ENCODE assay signal across 16 mouse cellular contexts in genomic region chr11:29959366-29959765, GRCm38 (mm10).
"Had no signal": no experiment of that assay in that cellular context is flagged by ENCODE, and none has a peak within 500 bp of the region (broad histone marks: within the 10 kb centered on the region; RNA-seq: fewer than 3 reads in every experiment).

No protein-coding gene starts in this region.

- H3K4me1 ChIP-seq: lung, embryonic 15.5 days; megakaryocyte, embryonic 14.5 days; midbrain, embryonic 13.5 days; midbrain, embryonic 15.5 days; neural tube, embryonic 12.5 days; stomach, embryonic 15.5 days had no signal

- ATAC-seq: lung, postnatal 0 days; midbrain, embryonic 13.5 days; midbrain, embryonic 15.5 days had no signal

- DNase-seq: lung, adult 2 months; lung, postnatal 14 days; lung, postnatal 36 days; right cerebral cortex, postnatal 14 days; thymus, postnatal 14 days; thymus, postnatal 36 days had no signal

- H3K27ac ChIP-seq: lung, embryonic 15.5 days; macrophage; midbrain, embryonic 13.5 days; midbrain, embryonic 15.5 days; neural tube, embryonic 12.5 days; stomach, embryonic 15.5 days; stomach, postnatal 0 days had no signal

- H3K4me3 ChIP-seq: lung, embryonic 15.5 days; megakaryocyte, embryonic 14.5 days; midbrain, embryonic 13.5 days; midbrain, embryonic 15.5 days; neural tube, embryonic 12.5 days; stomach, embryonic 15.5 days had no signal

- H3K36me3 ChIP-seq: lung, embryonic 15.5 days; midbrain, embryonic 13.5 days; midbrain, embryonic 15.5 days; neural tube, embryonic 12.5 days; stomach, embryonic 15.5 days had no signal

- H3K4me2 ChIP-seq: lung, embryonic 15.5 days; midbrain, embryonic 11.5 days; midbrain, embryonic 13.5 days; midbrain, embryonic 15.5 days; neural tube, embryonic 12.5 days; stomach, embryonic 15.5 days had no signal

- H3K9ac ChIP-seq: lung, embryonic 15.5 days; midbrain, embryonic 13.5 days; midbrain, embryonic 15.5 days; neural tube, embryonic 12.5 days; stomach, embryonic 15.5 days had no signal

- H3K27me3 ChIP-seq: lung, embryonic 15.5 days; megakaryocyte, embryonic 14.5 days; midbrain, embryonic 13.5 days; midbrain, embryonic 15.5 days; neural tube, embryonic 12.5 days; stomach, embryonic 15.5 days had no signal

- H3K9me3 ChIP-seq: lung, embryonic 15.5 days; megakaryocyte, embryonic 14.5 days; midbrain, embryonic 13.5 days; midbrain, embryonic 15.5 days; neural tube, embryonic 12.5 days; stomach, embryonic 15.5 days had no signal
